Mouse (Mus musculus) heart, postnatal 10 days (tissue): ENCODE data around the gene Ints2. TPM values are rescaled to one million over a fixed set of nuclear protein-coding genes. Genes with fewer than 3 reads are reported as not detected.

Experiments
- DNase-seq, 2 experiments: peaks; one replicate each; pipeline ENCODE4 v3.0.0; 2021
- intact Hi-C: fragments of 180-260 bp; cut with DNase I; formaldehyde crosslinking; loops from one replicate; pipeline ENCODE4 v1.15.1; 2025
- total RNA-seq, 2 experiments: library from RNA; stranded (reverse); gene quantifications; 2 replicates each; pipeline ENCODE4 v1.2.3; 2021

Ints2 gene
- total RNA-seq, 2 experiments from 2014 or later = 10.5 to 11.0 TPM

DNA sequence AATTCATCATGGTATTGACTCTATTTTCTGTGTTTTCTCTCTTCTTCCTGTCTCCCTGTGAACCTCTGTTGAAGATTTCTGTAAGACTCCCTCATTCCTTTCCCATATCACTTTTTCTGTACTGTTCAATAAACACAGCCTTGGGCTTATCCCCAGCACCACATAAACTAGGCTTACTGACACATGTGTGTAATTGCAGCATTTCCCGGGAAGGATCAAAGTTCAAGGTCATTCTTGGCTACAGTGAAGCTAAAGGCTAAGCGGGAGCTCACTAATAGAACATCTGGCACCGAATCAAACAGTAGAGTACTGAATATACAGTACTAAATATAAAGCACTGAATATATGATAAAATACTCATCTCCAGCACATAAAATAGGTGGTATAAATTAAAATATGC lies 81.5 kb downstream of the Ints2 start:
- no peak for DNase-seq
- intact Hi-C loops = loop anchor here (2.0 to 10.0 kb wide), 2 partner anchors 331 to 791 kb away; no protein-coding TSS in a partner anchor

GRCm38 (mm10) chr11:86174173-86174572 lies 83.2 kb downstream of the Ints2 start:
- intact Hi-C loops = loop anchor here (2.0 to 10.0 kb wide), 5 partner anchors 107 to 789 kb away; no protein-coding TSS in a partner anchor

DNA sequence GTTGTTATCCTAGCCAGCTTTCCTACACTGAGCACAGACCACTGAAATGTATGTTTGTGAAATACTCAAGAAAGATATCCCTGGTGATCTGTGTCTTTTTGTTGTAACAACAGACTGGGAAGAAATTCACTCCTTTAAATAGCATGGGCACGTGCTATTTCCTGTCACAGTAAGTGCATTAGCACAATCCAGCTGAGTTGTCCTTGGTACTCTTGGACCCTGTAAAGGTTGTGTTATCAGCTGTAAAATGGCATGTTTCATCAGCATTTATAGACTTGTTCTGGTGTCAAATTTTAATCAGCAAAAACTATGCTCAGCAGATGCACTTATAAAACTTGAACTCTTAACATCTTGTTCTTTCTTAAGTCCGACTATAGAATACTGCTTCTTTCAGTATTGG lies 86.6 kb downstream of the Ints2 start:
- intact Hi-C loops = loop anchor here (5.0 to 10.0 kb wide), 4 partner anchors 103 to 786 kb away; no protein-coding TSS in a partner anchor
- no peak for DNase-seq

More at GRCm38 (mm10) chr11:86174173-86174572, 83.2 kb downstream of the Ints2 start:
- DNase-seq = peak; percentile 66 to 82

Other genes starting within 250 kb of the Ints2 start
- gene Brip1, start 56.4 kb downstream of the Ints2 start, total RNA-seq = 1 to 10 TPM; 2.4 to 2.9 TPM
- 10 to 100 TPM; 46.0 to 52.9 TPM for gene Med13, start 100.0 kb upstream of the Ints2 start, total RNA-seq
- gene Rnft1, start 227.1 kb upstream of the Ints2 start, total RNA-seq = 10 to 100 TPM; 27.2 to 33.0 TPM